ENCODE assay signal across 18 mouse cellular contexts in the genomic region with DNA sequence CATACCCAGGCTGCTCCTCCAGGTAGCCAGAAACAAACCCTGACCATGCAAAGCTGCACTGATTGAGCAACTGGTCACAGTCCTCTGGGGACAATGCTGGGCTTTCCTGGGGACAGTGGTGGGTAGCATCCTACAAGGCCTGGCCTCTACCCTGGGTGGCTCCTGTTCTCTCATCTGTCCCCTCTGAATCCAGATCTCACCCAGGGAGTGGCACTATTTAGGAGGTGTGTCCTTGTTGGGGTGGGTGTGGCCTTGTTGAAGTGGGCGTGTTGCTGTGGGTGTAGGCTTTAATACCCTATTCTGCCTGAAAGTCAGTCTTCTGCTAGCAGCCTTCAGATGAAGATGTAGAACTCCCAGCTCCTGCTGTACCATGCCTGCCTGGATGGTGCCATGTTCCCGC. TPM values are rescaled to one million over a fixed set of nuclear protein-coding genes. Genes with fewer than 3 reads are reported as not detected.
DNase-seq lines count a peak whose midpoint lies in the region; ATAC-seq and TF ChIP-seq lines count a peak whose summit lies in the region.
"Had no signal": no experiment of that assay in that cellular context is flagged by ENCODE, and none has a peak within 500 bp of the region (broad histone marks: within the 10 kb centered on the region; RNA-seq: fewer than 3 reads in every experiment).

No protein-coding gene starts in this region.

- no peak for TF ChIP-seq POLR2A in kidney, adult 2 months (IDR thresholded peaks at IDR 0.05; ENCODE audit: low read depth, low read length)

- H3K4me1 ChIP-seq in kidney, adult 2 months (ENCODE audit: control insufficient read depth, insufficient read depth, low read length) = peaks cover 47% of the 10 kb centered on the region
- H3K4me1 ChIP-seq in liver, embryonic 13.5 days (replicated peaks) = peaks cover 29% of the 10 kb centered on the region

- no peak overlapping the region for H3K27ac ChIP-seq in kidney, adult 2 months (ENCODE audit: insufficient read depth, low read depth, low read length)
- no peak overlapping the region for H3K27ac ChIP-seq in liver, embryonic 13.5 days
- H3K27ac ChIP-seq: embryonic facial prominence, embryonic 15.5 days; forebrain, embryonic 15.5 days; hindbrain, embryonic 15.5 days; midbrain, embryonic 15.5 days; neural tube, embryonic 12.5 days had no signal

- no peak overlapping the region for H3K4me3 ChIP-seq in kidney, adult 2 months (ENCODE audit: insufficient read depth, low read depth, low read length)
- H3K4me3 ChIP-seq in liver, embryonic 13.5 days (replicated peaks) = no peak overlapping the region
- H3K4me3 ChIP-seq: embryonic facial prominence, embryonic 15.5 days; forebrain, embryonic 15.5 days; hindbrain, embryonic 15.5 days; midbrain, embryonic 15.5 days; neural tube, embryonic 12.5 days had no signal

- peak; percentile 34 for DNase-seq in kidney, adult 2 months
- DNase-seq in kidney, adult 18-20 months = no peak
- DNase-seq in c-Kit-positive CD71-positive TER-119-positive erythroid progenitor cells, embryonic 14.5 days (ENCODE audit: low spot score) = peak; percentile 54
- peak; percentile 57 for DNase-seq in liver, embryonic 13.5 days
- DNase-seq in layer of hippocampus, adult 9-10 months (ENCODE audit: low spot score) = no peak
- no peak for DNase-seq in right cerebral cortex, postnatal 14 days
- DNase-seq: adrenal gland, adult 2 months; cerebellum, adult 18-20 months; cerebellum, postnatal 25 days; lung, adult 2 months; thymus, postnatal 36 days had no signal

- H3K4me2 ChIP-seq in liver, embryonic 13.5 days = no peak overlapping the region
- H3K4me2 ChIP-seq: embryonic facial prominence, embryonic 15.5 days; forebrain, embryonic 15.5 days; heart, embryonic 11.5 days; hindbrain, embryonic 15.5 days; midbrain, embryonic 15.5 days; neural tube, embryonic 12.5 days had no signal

- H3K27me3 ChIP-seq in kidney, adult 2 months (replicated peaks; ENCODE audit: control insufficient read depth, insufficient read depth, low read length) = no peaks in the 10 kb centered on the region
- no peaks in the 10 kb centered on the region for H3K27me3 ChIP-seq in liver, embryonic 13.5 days
- H3K27me3 ChIP-seq: embryonic facial prominence, embryonic 15.5 days; forebrain, embryonic 15.5 days; hindbrain, embryonic 15.5 days; midbrain, embryonic 15.5 days; neural tube, embryonic 12.5 days had no signal

- H3K36me3 ChIP-seq in kidney, adult 2 months (ENCODE audit: control insufficient read depth, insufficient read depth, low read length) = no peaks in the 10 kb centered on the region
- H3K36me3 ChIP-seq in liver, embryonic 13.5 days = no peaks in the 10 kb centered on the region
- H3K36me3 ChIP-seq: embryonic facial prominence, embryonic 15.5 days; forebrain, embryonic 15.5 days; hindbrain, embryonic 15.5 days; midbrain, embryonic 15.5 days; neural tube, embryonic 12.5 days had no signal

- 82% methylated on average over 2 of the region's 2 CpGs for WGBS in kidney, adult 2 months
- 56% methylated on average over 2 of the region's 2 CpGs for WGBS in liver, embryonic 13.5 days (ENCODE audit: insufficient replicate concordance)

- TF ChIP-seq CTCF in kidney, adult 2 months (conservative IDR thresholded peaks at IDR 0.05; ENCODE audit: insufficient read depth, insufficient read length, low read depth, low read length) = no peak

- no peak overlapping the region for H3K9ac ChIP-seq in liver, embryonic 13.5 days
- H3K9ac ChIP-seq: embryonic facial prominence, embryonic 15.5 days; forebrain, embryonic 15.5 days; hindbrain, embryonic 15.5 days; midbrain, embryonic 15.5 days; neural tube, embryonic 12.5 days had no signal

- ATAC-seq in liver, embryonic 13.5 days (ENCODE audit: low read depth) = peak; percentile 62
- peak; percentile 75 for ATAC-seq in megakaryocyte-erythroid progenitor cell, adult 5-6 weeks (replicated peaks; ENCODE audit: low FRiP score, low TSS enrichment, poor library complexity, severe bottlenecking)
- ATAC-seq: forebrain, embryonic 15.5 days; midbrain, embryonic 15.5 days had no signal

- no peaks in the 10 kb centered on the region for H3K9me3 ChIP-seq in liver, embryonic 13.5 days (replicated peaks)
- H3K9me3 ChIP-seq: embryonic facial prominence, embryonic 15.5 days; forebrain, embryonic 15.5 days; hindbrain, embryonic 15.5 days; midbrain, embryonic 15.5 days; neural tube, embryonic 12.5 days had no signal

RNA-seq across cellular contexts. Expression of gene Col18a1, which starts 39.8 kb away (rescaled TPM):
- 114 and 138 TPM in 2 replicates for polyA plus RNA-seq in kidney, adult 2 months (2012; rRNA removed)
- 29.7 and 36.3 TPM in 2 replicates for polyA plus RNA-seq in liver, embryonic 13.5 days (2015; fragmentation: Nextera tagmentation; extraction: Ambion mirVana)
- 0.37 TPM in 1 of 2 replicates, not detected in the other for total RNA-seq in megakaryocyte-erythroid progenitor cell, adult 5-6 weeks (2014; fragmentation: Nextera tagmentation)
- total RNA-seq in megakaryocyte-erythroid progenitor cell, adult 5-6 weeks (2017) = 0.15 TPM in 1 of 2 replicates, not detected in the other

Comparison
In these comparisons a context has a peak if more than half of its experiments do, and no peak if none do; other contexts are left out.
1. DNase-seq: peak in kidney, adult 2 months (single experiment), c-Kit-positive CD71-positive TER-119-positive erythroid progenitor cells, embryonic 14.5 days (single experiment) and liver, embryonic 13.5 days (single experiment); none in kidney, adult 18-20 months (single experiment), layer of hippocampus, adult 9-10 months (single experiment) and right cerebral cortex, postnatal 14 days (single experiment).